Mouse (Mus musculus) kidney, adult 18-20 months (tissue): Measurements from ENCODE around the gene Traf3ip2.
A peak's percentile ranks its signal among the peaks of the same experiment; 100 is the strongest.

ENCODE experiments used
- DNase-seq: peaks from one replicate; pipeline ENCODE4 v3.0.0; 2021

Traf3ip2 gene

DNA sequence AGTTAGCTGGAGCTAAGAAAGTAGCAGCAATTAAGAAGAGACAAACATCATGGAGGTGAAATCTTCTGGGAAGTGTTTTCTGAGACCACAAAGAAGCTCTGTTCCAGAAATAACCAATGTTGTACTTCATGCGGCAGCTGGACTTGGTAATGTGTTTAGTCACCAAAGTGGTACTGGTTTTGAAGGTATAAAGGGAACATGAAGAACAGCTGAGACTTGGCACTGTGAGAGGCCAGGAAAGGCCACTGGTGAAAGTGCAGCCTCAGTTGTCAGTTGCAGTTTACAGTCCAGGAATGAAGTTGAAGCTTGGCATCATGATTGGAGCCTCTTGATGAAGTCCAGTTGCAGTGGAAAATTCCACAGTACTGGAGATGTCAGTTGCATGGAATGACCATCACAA, 6.3 kb upstream of the Traf3ip2 start:
- no peak for DNase-seq

DNA sequence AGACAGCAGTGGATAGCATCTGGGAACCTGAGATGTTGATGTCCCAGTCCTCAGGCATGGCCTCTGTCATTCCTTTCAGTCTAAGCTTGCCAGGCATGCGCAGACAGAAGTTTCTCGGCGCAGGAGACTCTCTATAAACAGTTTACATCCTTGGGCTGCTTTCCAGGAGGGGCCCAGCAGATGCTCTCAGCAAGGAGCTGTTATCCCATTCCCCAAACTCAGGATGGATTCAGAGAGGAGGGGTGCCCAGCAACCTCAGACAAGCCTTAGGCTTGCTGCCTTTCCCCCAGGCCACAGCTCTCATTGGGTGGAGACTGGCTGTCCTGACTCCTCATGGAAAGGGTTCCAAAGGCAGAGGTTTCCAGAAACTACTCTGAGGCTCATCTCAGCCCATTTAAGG, 1.5 kb upstream of the Traf3ip2 start:
- DNase-seq, result no peak

DNA sequence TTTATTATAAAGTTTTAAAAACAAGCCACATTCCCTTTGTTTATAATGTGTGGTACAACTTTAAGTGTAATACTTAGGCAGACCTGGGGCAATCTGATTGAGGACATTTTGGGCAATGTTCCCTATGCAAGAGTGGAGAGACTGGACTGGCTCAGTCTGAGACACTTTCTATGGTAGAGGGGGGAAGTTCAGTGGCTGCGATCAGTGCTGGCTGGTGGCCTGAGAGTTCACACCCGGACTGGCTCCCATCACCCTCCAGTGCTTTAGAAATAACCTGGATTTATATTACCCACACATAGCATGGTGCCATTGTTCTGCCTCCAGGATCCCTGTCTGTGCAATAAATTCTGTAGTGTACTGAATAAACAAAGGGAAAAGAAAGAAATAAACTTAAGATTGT, 603 bp upstream of the Traf3ip2 start:
- no peak for DNase-seq

DNA sequence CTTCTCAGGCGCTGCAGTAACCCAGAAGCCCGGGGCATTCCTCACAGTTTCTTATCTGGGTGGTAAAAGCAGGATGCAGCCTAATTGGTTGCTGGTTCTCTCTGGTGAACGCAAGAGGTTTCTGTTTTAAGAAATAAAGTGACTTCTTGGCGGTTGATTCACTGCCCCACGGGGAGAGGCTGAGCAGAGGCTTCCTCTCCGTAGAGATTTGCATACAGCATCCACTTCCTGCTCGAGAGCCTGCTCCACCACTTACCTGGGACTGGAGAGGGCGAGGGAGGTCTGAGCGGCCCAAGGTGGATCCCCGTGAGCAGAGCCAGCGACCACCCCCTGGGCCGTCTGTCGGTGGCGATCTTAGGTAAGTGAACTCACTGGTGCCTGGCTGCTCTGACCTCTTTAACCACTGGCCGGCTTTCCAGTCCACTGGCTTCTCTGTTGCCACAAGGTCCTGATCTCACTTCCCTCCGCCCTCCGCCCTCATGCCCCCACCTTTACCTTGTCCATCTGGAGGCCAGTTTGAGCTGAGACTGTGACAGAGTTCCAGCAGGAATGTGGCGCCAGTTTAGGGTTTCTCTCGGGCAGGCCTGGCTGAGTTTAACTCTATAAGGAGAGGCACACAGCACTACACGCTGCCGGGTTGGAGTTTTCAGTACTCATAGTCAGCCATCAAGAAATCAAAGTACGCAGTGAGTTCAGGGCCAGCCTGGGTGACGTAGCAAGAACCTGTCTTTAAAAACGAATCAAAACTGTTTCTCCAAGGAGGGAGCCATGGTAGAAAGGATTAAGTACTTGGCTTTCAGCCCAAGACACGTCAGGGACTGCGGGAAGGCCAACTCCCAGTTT, 476 bp downstream of the Traf3ip2 start:
- DNase-seq, result peak; percentile 88

DNA sequence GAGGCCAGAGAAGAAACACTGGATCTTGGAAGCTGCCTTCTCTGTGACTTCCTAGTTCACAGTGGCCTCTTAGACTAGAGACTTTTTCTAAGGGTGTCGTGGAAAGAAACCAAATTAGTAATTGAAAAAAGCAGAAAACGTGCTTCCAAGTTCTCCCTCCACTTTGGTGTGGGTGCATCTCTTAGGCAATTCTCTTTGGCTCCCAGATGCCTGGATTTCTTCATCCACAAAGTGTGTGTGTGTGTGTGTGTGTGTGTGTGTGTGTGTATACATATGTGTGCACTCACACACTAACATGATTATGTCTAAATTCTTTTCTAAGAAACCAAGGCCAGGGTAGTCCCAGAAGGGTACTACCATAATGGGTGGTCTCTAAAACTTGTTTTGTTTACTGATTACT, 1.2 kb downstream of the Traf3ip2 start:
- DNase-seq, result no peak

DNA sequence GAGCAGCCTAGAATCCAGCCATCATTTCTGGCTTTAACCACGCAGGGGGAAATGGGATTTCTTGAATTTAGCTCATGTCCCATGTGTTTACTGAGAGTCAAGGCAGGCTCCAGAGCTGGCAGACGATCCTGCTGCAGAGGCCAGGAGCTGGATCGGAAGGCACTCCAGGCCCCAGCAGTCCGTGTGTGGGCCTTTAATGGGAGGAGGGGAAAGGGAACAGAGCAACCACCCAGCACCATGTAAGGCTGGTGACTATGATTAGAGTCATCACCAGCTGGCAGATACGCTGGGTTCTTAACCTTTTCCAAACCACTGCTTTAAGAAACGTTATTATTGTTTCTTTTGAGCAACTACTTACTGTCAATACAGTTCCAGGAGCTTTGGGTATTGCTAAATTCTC, 1.9 kb downstream of the Traf3ip2 start:
- DNase-seq, result no peak

DNA sequence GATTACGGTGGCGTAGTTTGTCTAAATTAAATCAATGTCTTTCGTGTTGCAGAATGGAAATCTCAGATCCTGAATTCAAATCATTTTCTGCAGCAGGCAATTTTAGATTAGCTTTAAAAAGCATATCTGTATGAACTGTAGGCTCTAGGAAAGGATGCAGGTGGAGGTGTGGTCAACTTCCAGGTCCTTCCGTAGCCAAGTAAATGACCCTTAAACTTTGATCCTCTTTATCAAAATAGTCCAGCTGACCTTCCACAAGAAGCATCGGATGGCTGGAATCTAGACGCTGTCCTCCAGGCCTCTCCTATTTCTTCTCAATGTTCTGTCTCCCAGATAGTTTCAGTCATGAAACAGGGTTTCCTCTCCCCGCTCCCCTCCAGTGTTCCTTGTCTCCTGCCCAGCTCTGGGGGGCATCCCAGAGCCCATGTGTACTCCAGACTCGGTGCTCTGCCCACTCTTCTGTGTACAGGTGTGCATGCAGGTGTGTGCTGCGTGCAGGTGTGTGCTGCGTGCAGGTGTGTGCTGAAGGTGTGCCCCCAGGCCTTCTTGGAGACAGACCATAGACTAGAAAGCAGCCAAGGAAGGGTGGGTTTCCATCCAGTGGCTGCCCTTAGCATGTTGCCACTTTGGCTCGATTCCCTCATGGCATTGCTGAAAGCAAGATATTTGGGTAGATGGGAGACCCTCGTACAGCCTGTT, 2.9 kb downstream of the Traf3ip2 start:
- no peak for DNase-seq

DNA sequence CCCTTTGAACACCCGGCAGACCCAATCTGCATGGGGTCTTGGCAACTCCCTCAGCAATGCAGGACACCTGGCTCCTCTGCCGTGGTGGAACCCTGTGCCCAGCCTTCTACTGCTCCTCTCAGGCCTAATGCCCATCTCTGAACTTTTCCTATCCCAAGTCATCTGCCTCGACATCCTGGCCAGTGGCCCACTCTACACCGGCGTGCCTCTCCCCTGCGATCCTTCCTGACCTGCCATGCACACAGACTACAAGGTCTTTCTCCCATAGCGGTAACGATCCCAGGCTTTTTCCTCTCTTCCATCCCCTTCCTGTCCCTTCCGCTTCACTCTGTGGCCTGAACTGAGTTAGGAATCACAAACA, 3.5 kb downstream of the Traf3ip2 start:
- no peak for DNase-seq

DNA sequence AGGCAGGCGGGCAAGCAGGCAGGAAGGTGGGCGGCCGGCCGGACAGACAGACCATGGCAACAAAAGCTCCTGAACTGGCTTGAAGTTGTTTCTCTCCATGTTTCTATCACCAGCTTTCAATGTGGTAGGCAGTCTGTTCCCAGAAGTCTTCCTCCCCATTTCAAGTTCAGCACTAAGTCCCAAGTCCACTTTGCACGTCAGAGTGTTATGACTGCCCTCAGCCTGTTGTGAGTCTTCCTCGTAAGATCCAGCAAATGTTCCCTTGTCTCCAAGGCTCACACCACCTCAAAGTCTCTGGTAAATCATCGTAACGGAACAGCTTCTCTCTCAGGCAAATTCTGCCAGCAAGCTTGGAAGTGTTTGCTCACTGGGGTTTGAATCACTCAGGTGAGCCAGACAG, 3.9 kb downstream of the Traf3ip2 start:
- peak; percentile 43 for DNase-seq

DNA sequence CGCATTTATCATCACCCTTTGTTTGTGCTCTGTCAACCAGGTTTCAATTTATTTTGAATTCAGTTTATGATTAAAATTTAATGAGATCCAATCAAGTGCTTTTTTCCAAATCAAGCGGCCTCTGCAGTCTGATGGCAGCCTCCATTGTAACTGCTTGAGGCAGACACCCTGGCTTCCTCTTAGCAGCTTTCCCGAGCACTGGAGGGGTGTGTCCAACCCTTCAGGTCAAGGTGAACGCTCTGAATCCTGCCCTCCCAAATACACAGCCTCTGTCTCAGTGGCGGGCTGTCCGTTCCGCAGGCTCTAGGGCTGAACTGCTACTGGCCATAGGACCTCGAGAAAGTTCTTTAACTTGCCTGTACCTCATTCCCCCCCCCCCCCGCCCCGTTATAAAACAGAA, 5.7 kb downstream of the Traf3ip2 start:
- DNase-seq, result no peak

DNA sequence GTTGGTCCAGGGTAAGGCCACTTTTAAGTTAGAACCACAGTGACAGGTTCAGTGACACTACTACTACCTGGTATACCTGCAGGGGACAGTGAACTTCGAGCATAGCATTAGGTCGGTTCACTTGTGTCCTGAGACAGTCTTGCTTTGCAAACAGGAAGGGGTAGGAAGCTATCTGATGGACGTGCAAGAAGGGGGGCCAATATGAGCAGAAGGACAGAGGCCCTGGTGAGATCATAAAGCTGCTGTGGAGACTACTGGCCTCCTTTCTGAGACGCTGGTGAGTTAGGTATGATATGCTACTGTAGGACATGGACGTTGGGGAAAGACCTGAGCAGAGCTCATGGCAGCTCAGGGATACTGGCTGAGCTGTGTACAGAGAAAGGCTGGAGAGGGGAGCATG, 7.9 kb downstream of the Traf3ip2 start:
- DNase-seq, result no peak

DNA sequence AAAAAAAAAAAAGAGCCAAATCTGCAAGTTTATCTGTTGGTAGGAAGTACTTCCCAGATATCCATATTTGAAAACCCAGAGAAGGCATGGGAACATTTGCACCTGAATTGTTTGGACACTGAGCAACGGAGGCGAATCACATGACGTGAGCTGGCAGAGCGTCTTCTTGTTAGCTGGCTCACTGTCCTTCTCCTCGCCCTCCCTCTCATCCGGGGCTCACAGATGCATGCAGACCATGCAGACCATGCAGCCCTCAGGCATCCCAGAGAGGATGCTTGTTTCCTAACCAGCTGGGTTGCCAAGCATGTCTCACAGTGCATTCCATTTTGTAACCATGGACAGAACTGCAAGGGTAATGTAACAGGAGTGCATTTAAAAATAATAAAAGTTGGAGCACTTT, 11.1 kb downstream of the Traf3ip2 start:
- DNase-seq, result no peak

DNA sequence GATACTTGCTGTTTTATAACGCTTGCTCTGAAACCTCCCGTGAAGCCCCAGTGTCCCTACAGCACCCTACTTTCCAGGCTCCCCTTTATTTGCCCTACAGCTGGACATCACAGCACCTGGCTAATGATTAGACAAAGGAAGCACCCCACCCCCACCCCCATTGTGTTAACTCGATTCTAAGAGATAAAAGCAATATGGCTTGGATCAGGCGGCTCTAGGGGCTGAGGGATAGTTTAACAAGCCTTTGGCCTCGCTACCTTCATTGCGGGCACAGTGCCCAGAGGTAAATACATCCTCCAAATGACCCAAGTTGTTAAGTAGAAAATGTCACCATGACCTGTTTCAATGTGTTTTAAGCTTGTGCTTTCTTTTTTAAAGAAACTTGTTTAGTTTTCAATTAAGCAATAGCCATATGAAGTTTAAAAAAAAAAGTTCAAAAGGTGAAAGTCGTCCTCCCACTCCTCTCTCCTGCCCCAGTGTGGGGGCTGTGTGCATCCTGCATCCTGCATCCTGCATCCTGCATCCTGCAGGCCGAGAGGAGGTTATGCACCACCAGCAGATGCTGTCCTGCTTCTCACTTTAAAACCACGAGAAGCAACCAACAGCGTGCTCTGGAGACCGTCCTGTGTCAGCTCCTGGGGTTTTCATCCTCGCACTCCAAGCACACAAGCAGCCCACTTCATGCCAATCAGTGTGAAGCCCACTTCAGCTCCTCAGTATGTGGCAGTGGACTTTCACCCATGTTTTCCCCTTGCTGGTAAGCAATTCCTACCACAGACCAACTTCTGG, 12.3 kb downstream of the Traf3ip2 start:
- no peak for DNase-seq

DNA sequence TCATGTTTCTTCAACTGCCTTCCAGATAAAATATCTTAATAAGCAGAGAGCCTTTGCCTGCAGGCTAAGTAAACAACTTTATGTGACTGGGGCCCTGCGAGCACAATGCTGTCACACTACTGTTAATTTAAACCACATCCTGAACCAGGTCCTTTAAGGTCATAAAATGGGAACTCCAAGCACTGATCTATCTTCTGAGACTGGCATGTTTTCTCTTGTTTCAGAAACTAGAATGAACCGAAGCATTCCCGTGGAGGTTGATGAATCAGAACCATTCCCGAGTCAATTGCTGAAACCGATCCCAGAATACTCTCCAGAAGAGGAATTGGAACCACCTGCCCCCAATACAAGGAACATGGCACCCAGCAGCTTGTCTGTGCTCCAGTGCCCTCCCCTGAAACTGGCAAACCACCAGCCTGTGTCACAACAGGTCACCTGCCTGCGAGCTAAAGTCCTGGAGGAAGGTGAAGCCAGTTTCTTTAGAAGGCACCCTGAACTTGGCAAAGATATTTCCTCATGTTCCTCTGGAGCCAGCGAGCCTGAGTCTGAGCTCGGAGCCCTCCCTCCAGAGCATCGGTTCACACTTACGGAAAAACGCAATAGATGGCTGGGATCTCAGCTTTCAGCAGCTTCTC, 13.0 kb downstream of the Traf3ip2 start:
- peak; percentile 83 for DNase-seq

DNA sequence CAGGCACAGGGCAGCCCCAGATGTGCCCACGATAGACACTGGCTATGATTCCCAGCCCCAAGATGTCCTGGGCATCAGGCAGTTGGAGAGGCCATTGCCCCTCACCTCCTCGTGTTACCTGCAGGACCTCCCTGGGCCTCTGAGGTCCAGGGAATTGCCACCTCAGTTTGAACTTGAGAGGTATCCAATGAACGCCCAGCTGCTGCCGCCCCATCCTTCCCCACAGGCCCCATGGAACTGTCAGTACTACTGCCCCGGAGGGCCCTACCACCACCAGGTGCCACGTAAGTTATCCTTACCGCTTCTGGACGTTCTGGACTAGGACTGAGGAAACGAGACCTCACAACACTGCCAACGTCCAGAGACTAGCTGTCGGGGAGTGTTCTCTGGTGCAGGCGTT, 13.6 kb downstream of the Traf3ip2 start:
- DNase-seq, result no peak

DNA sequence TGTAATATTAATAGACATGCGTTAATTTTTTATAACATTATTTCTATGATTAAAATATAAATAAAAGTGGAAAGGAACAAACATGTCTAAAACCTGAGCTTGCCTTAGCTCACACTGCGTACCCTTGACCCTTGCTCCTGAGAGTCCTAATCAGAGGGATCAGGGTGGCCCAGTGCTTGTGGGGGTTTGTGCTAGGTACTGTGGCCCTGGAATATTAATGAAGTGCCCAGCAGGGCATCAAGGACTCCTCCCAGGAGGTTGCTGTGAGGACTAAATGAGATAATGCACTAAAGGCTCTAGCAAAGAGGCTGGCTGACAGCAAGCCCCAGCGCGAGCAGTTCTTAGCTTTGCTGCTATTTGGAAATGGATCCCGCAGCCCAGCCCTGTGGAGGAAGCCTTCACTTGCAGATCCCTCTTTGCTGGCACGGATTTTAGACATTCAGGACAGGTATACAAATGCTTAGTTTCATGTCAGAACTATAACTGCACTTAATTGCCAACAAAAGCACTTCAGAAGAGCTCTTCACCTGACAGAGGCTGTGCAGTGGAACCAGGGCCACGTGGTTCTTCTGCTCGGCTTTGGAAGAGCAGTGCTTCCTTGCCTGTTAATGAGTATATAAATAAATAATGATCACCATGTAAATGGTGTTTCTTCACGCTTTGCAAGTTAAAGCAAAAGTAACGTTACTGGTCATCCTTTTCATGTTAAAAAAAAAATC, 16.2 kb downstream of the Traf3ip2 start:
- DNase-seq, result no peak

DNA sequence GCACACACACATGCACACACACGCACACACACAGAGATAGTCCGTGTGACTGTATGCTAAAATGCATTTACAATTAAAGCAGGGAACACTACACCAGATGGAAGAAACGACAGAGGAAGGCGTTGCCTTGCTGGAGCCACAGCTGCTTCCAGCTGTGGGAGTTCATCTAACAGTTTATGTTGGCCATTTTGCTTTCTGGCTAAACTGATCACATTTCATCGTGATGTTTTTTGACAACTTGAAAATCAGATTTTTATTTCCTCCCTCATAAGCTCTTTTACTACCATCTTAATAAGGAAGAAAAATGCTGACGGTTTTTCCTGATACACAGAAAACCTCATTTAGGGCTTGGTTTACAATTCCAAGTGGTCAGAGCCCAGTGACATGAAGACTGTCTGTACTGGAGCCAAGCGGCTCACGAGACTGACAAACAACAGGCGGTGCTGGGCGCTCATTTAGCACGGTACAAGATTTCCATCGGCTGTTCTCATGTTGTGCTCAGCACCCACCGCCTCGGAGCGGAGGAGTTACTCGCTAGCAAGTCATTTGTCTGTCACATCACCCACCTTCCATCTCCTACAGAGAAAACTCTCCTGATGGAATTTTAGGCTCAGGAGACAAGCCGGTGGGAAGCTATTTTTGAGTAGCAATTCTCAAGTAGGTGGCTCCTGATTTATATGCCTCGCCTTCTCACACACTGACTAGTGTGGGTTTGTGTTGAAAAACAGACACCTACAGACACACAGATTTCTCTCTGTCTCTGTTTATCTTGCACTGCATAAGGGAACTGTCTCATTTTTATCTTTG, 17.2 kb downstream of the Traf3ip2 start:
- DNase-seq, result no peak

DNA sequence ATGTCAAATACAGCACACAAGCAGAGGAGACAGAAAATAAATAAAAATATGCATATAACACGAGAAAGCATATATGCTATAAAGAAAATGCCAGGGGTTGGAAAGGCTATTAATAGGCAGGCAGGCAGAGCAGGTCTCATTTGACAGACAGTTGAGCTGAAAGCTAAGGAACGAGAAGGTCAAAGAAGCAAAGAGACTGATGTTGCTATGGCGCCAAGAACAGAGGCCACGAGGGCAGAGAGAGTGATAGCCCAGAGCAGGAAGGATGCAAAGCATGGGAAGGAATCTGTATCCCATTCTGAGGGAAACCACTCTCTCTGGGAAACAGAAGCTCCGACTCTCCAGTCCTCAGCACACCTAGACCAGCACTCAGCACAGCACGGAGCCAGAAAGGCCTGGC, 18.1 kb downstream of the Traf3ip2 start:
- no peak for DNase-seq

DNA sequence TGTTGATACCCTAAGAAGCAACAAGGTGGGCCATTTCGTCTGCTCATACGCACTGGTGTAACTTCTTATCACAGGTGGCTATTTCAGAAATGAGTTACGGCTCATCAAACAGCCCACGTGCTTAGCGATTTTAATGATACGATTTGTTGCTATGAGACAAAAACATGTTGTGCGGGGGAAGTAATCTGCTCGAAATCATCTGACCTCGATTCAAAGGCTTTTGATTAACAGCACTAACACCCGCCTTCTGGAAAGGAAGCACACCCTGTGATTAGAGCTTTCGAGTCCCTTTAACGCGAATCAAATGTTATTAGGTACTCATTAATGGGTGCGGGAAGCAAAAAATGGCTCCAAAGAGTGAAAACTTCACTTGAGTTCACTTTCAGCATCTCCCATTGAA, 18.9 kb downstream of the Traf3ip2 start:
- DNase-seq, result no peak

DNA sequence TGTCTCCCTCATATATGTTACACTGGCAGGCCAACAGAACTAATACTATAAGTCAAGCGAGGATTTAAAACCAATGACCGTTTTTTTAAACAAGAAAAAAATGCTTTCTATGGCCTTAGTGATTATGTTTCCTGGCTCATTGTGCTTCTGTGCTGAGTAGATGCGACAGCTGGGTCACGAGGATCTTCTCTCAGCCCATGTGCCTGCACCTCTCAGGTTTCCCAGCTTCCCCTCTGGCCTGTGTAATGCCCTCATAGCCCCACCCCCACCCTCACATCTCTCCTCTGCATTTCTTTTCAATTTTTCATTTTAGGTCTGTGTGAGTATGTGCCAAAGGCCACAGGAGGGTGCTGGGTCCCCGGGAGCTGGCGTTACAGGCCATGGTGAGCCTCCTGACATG, 20.6 kb downstream of the Traf3ip2 start:
- no peak for DNase-seq

DNA sequence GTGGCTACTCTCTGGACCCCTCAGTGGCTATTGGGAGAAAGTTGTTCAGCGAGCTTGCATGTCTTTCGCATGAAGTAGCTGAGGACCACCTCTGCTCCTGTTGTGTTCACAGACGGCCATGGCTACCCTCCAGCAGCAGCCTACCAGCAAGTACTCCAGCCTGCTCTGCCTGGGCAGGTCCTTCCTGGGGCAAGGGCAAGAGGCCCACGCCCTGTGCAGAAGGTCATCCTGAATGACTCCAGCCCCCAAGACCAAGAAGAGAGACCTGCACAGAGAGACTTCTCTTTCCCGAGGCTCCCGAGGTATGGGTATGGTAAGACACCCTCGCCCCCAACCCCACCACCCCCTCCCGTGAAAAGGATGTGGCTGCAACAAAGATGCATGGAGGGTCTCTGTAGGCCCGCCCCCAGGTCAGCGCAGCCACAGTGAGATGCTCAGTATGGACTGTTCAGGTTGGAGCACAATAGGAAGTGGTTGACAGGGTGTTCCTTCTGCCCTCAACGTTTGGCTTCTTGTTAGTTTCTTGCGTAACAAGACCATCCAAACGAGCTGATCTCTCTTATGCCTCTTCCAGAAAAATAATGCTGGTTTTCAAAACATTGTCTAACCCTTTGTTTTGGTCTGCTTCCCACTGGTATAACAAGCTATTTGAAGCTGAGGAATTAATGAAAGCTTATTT, 21.8 kb downstream of the Traf3ip2 start:
- no peak for DNase-seq
